Mouse (Mus musculus) olfactory bulb, adult 2 months (tissue): ENCODE measurements at regions not wholly inside any gene's neighbourhood (a gene's known extent, or its start where the extent isn't known, plus 50 kb on each side); places are given as distances from the start of the nearest gene placed in this dataset.

Experiments
- CTCF ChIP-seq: fragments of 200-500 bp; IDR thresholded peaks from 2 replicates; pipeline ENCODE4 v1.5.1; 2012; ENCODE audit warnings: low read depth, mild to moderate bottlenecking, low read length, moderate library complexity; ENCODE audit not compliant: insufficient read depth
- POLR2A ChIP-seq: fragments of 200-500 bp; IDR thresholded peaks from 2 replicates; pipeline ENCODE4 v1.6.1; 2012; ENCODE audit warnings: mild to moderate bottlenecking, low read depth, low read length, moderate library complexity; ENCODE audit not compliant: insufficient read depth

DNA sequence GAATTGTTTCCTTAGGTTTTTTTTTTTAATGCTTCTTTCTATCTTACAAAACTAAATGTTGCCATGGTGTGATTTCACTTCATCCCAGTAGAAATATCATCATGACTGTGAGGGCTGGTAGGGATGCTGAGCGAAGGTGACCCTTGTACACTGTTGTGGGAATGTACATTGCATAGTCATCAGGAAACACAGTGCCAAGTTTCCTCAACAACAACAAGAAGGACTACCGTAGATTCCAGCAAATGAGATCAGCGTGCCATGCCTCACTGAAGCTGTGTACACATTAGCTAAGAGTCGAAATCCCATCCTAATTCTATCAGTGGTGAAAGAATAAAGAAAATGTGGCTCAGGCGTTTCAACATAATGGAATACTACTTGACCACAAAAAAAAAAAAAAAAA is 57.1 kb upstream of the Cep78 start:
- TF ChIP-seq POLR2A (no peak), CTCF (no peak)
